Mouse (Mus musculus) layer of hippocampus, adult 2 months (tissue): ENCODE data around the gene Cep78. TPM values are rescaled to one million over a fixed set of nuclear protein-coding genes. Genes with fewer than 3 reads are reported as not detected.
A peak's percentile ranks its signal among the peaks of the same experiment; 100 is the strongest.

Experiments used
- DNase-seq, 2 experiments: peaks; one replicate each; pipeline ENCODE4 v3.0.0; 2022; ENCODE audit warnings: low spot score in 2 of 2
- H3K27ac ChIP-seq: fragments of 200-600 bp; 2 replicates; pipeline ENCODE4 v1.8.1; 2022
- H3K4me3 ChIP-seq: fragments of 200-600 bp; 2 replicates; pipeline ENCODE4 v1.8.1; 2022; ENCODE audit warnings: mild to moderate bottlenecking
- CTCF ChIP-seq: fragments of 200-600 bp; conservative IDR thresholded peaks from 2 replicates; pipeline ENCODE4 v1.8.1; 2022; ENCODE audit warnings: antibody characterized with exemption, mild to moderate bottlenecking, moderate library complexity
- total RNA-seq, 2 experiments: library from RNA; stranded (reverse); gene quantifications; 2 replicates each; pipeline ENCODE4 v1.2.3; 2021

Cep78 gene
- total RNA-seq, 2 experiments from 2014 or later = 11.0 to 12.7 TPM

DNA sequence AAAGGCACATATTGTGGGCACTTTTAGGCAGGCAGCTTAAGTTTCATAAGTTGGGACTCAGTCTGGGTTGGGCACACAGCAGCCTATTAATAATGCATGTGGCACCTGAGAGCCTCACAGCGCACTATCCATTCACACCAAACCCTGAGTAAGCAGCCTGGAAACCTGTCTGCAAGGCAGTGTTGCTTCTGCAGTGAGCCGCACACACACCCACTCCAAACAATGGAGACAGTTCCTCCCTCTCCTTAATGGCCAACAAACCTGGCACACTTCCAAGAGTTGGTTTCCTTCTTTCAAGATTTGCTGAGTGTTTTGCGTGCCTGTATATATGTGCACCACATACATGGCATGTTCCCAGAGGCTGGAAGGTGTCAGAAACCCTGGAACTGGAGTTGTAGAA is 34.6 kb downstream of the Cep78 start:
- DNase-seq = no peak
- TF ChIP-seq CTCF = no peak
- Histone ChIP-seq H3K27ac (no peak overlapping the region), H3K4me3 (no peak overlapping the region)

DNA sequence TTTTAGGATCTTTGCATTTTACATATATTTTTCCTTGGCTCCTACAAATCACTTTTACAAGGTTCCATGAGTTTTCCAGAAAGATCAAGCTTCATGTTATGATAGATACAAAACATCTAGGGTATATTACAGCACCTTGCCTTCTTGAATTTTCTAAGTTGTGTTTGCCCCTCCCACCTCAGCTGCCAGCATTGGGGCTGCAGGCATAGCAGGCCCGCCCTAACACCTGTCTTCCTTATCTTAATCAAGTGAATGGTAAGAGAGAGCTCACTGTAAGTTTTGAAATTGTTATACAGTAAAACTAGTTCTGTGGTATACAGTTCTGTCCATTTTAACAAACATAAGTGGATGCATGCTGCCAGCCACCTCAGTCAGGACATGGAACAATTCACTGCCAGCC is 35.9 kb downstream of the Cep78 start:
- no peak for TF ChIP-seq CTCF
- H3K27ac ChIP-seq = no peak overlapping the region
- DNase-seq = no peak

DNA sequence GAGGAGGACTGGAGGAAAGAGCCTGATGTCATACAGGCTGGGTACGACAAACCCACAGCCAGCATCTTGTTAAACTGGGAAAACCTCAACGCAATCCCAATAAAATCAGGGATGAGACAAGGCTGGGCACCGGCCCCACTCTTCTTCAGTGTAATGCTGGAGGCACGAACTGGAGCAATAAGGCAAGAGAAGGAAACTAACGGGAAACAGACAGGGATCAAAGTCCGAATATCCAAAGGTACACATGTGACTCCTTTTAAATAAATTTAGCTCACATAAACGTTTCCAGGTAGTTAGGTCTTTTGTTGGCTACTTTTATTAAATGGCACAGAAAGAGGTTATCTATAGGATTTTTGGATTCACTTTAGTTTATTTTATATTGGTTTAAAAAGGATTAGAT is 36.4 kb downstream of the Cep78 start:
- H3K27ac ChIP-seq = no peak overlapping the region
- TF ChIP-seq CTCF = no peak
- H3K4me3 ChIP-seq = no peak overlapping the region
- no peak for DNase-seq

More for the DNA sequence above, 35.9 kb downstream of the Cep78 start:
- H3K4me3 ChIP-seq = no peak overlapping the region

DNA sequence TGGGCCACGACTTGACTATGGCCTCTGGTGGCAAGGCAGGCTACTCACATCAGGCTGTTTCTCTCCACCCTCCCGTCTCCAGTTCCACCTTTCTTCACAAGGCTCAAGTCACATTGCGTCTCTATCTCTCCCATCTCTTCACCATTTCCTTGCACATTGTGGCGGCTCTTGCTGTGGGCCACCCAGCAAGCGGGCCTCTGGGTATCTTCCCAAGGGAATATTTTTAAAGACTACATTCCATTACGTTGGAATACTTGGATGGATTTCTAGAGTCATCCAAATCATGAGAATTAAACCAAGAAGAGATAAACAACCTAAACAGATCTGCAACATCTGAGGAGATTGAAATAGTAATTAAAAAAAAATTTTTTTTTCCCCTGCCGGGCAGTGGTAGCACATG is 37.6 kb downstream of the Cep78 start, which contains the start of gene Psat1:
TSS of gene Psat1 (minus strand) at position 101 of the 400 bp plus-strand sequence.
- no peak for TF ChIP-seq CTCF
- Histone ChIP-seq H3K4me3 (no peak within 1 kb of the TSS), H3K27ac (no peak within 1 kb of the TSS)
- no peak for DNase-seq

DNA sequence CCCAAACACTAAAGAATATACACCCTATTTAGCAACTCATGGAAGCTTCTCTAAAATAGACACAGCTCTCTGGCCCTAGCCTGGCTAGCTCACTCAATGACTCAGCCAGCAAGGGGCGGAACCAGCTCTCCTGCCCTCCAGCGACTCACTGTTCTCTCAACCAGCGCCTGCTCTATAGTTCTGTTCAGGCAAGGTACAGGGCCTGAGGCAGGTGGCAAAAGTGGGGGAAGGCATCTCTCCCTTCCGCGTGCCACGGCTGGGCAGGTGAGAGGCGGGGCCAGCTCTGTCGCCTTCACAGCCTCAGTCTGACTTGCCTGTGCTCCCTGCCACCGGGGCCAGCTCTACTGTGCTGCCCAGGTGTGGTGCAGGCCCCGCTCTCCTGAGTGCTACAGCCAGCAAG is 38.1 kb downstream of the Cep78 start:
- H3K4me3 ChIP-seq = no peak overlapping the region
- no peak overlapping the region for H3K27ac ChIP-seq
- TF ChIP-seq CTCF = no peak
- DNase-seq = no peak

DNA sequence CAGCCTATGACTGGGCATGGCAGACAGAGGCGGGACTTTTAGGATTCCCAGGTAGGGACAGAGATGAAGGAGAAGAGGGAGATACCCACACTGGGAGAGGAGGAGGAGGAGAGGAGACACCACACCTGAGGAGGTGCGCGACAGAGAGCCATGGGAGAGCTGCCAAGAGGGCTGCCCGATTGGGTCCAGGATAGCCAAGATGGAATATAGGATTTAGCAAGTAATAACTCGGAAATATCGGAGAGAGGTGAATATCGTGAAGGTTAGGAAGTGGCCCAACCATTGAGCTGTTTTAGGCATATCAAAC is 41.7 kb downstream of the Cep78 start:
- no peak overlapping the region for H3K4me3 ChIP-seq
- H3K27ac ChIP-seq = no peak overlapping the region
- DNase-seq = no peak
- no peak for TF ChIP-seq CTCF

DNA sequence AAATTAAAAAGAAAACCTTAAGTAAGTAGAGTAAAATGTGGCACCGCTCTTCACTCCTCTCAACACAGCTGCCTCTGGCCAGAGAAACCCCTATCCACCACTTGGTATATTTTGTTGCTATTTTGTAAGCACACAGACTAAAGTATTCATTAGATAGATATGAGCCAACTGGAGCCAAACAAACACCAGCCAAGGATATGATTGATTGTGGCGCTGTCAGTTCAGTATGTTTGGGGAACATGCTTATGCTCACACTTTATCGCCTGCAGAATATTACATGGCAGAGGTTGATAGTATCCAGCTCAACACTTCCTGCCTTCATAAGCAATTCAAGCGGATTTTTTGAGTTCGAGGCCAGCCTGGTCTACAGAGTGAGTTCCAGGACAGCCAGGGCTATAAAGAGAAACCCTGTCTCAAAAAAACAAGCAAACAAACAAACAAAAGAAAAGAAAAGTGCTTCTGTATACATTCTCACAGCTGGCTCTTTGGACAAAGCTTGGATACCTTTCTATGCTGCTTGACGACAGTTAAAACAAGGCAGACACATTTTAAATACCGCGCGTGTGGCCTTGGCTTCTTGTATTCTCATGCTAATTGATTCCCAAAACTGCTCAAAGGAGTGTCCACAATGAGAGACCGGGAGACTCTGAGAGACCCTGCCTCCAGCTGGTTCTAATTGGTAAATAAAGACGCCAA is 42.2 kb downstream of the Cep78 start:
- H3K4me3 ChIP-seq = no peak overlapping the region
- no peak overlapping the region for H3K27ac ChIP-seq
- DNase-seq = no peak
- TF ChIP-seq CTCF = no peak

DNA sequence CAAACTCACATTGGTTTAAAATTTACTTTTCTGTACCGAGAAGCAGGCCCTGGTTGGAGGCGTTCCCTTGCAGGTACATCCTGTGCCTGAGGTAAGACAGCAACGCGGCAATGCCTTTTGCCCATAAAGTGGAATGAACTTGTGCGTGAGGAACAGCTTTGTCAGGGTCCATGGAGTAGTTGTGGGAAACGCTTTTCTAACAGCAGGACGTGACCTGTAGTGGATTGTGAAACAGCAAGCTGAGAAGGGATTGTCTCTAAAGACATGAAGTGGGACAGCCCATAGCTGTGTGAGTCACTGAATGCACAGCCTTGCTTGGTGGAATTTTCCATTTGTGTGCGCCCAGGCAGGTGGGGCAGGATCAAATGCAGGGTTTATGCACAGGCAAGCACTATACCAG is 43.4 kb downstream of the Cep78 start:
- Histone ChIP-seq H3K27ac (no peak overlapping the region), H3K4me3 (no peak overlapping the region)
- no peak for DNase-seq
- no peak for TF ChIP-seq CTCF

DNA sequence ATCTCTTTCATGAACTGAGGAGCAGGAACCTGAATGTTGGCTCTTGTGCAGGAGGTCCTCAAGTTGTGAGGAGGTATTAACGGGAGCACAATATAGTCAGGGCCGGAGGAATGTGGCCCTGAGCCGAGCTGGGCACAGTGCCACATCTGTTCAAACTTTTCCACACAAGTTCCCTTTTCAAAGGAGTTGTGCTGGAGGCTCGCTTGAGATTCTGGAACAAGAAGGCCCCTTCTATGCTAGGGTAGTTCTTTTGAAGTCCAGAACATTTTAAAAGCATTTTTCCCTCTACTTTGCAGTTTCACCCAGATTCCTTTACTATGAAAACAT is 59.1 kb downstream of the Cep78 start:
- peak overlapping the region; percentile 92 for H3K27ac ChIP-seq
- no peak for TF ChIP-seq CTCF
- H3K4me3 ChIP-seq = peak overlapping the region; percentile 72; the same call in 1 of the 2 replicates
- peak; percentile 48 to 65 for DNase-seq

DNA sequence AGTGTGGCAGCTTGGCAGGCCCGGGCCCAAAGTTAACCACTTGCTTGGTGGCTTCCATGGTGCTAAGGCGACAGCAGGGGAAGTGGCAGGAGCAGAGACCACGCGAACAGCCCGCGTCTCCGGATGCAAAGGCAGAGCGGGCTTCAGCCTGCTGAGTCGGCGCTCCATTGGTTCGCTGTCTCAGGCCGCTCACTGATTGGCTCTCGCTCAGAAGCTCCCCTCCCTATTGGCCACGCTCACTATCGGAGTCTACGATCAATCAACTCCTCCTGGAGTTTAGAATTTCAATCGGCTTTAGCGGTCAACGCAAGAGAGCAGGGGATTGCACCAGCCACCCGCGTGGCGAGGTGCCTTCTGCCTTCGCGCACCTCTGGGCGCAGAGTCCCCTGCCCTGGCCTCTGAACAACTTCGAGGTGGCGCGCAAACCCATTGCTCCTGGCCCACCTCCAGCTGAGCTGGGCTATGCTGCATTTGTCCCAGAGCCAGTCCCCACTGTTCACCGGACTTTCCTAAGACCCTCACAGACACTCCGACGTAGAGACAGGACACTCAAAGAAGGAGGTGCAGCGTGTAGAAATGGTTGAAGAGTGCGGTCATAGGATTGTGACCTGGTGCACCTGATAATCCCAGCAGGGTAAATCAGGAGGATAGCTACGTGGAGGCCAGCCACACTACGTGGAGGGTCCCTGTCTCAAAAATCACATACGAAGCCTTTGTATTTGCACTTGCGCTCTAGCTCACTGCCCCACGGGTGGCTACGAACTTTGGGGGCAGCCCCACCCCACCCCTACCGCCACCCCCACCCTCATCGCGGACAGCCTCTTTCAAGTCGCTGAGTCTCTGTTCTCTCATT is 59.7 kb downstream of the Cep78 start:
- no peak for TF ChIP-seq CTCF
- H3K4me3 ChIP-seq = peak overlapping the region; percentile 72
- peak overlapping the region; percentile 92 for H3K27ac ChIP-seq

DNA sequence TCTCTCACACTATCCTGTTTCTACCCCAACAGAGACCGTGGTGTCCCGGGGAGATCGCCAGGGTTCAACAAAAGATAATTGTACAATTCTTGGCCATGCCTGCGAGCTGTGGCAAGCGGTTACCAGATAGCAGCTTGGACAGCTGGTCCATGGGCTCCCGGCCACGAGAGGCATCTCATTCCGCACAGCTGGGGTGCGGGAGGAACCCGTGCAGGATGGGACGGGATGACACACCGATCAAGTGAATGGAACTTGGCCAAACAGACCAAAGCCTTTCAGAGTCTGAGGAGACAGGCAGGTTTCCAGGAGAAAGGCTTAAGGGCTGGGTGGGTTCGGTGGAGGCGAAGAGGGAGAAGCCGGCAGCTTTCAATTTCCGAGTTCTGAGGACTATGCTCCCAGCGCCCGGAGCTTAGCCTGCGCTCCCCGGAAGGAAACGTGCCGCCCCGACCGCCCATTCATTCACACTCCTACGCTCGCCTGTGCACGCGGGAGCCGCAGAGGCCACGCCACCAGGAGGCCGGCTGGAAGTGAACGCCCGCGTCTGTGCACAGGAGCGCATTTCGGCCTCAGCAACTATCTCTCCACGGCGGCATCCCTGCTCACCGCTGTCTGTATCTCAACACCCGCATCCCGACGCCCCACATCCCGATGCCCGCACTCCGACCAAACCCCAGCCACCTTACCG is 60.5 kb downstream of the Cep78 start:
- peak overlapping the region; percentile 72 for H3K4me3 ChIP-seq
- DNase-seq = peak; percentile 36 to 71
- peak overlapping the region; percentile 92 for H3K27ac ChIP-seq
- TF ChIP-seq CTCF = no peak

More for the DNA sequence above, 59.7 kb downstream of the Cep78 start:
- peak; percentile 83 to 92 for DNase-seq

DNA sequence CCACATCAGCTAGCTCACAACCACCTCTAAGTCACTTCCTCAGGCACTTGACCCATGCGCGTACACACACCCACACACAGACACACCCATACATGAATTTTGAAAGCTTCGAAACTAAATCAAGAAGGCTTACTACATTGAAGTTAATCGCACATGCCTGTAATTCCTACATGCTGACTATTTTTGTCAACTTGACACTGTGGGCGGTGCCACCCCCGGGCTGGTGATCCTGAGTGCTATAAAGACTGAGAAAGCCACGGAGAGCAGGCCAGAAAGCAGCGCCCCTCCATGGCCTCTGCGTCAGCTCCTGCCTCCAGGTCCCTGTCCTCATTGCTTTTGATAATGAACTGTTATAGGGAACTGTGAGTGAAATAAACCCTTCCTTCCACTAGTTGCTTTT is 61.4 kb downstream of the Cep78 start:
- TF ChIP-seq CTCF = no peak
- no peak for DNase-seq
- Histone ChIP-seq H3K4me3 (peak overlapping the region; percentile 72), H3K27ac (peak overlapping the region; percentile 92)

DNA sequence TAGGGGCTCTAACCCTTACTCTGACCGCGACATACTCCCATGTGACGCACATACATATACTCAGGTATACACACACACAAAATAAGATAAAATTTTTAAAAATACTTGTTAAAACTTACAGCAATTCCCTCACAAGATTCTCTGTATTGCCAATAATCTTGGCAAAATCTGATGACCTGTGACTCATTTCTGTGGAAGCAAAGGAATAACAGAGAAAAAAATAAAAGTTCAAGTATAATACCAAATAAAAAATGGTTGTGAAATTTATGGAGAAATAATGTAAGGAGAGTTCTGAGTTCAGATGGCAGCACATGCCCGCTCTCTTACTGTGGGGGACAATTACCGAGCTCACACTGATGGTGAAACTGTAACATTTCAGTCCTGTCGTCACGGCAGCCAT is 65.5 kb downstream of the Cep78 start:
- no peak for DNase-seq
- no peak for TF ChIP-seq CTCF
- Histone ChIP-seq H3K4me3 (no peak overlapping the region), H3K27ac (no peak overlapping the region)
